Mouse (Mus musculus) ES-E14 (cell line): ENCODE results near the gene Tbrg4. TPM values are rescaled to one million over a fixed set of nuclear protein-coding genes. Genes with fewer than 3 reads are reported as not detected.

Source experiments
- DNase-seq: peaks from one replicate; pipeline ENCODE4 v3.0.0-alpha.2; 2013; ENCODE audit warnings: low read depth, low spot score
- H3K27ac ChIP-seq: 2 replicates; pipeline ENCODE4 v1.5.1; 2012; ENCODE audit warnings: low read depth, mild to moderate bottlenecking, low read length, moderate library complexity, mixed read lengths; ENCODE audit not compliant: poor library complexity, insufficient read depth, severe bottlenecking
- H3K36me3 ChIP-seq: 2 replicates; pipeline ENCODE4 v1.6.1; 2012; ENCODE audit warnings: mild to moderate bottlenecking, low read length, moderate library complexity, mixed read lengths; ENCODE audit not compliant: control insufficient read depth, poor library complexity, insufficient read depth, severe bottlenecking
- H3K4me1 ChIP-seq, 2 experiments: fragments of 150-350 bp in 1 of 2; sonication (generic) in 1 of 2; 2 replicates each; pipeline ENCODE4 v1.6.1; 2012; ENCODE audit warnings: low read length in 2 of 2, mild to moderate bottlenecking in 1 of 2, mixed read lengths in 1 of 2; ENCODE audit not compliant: control insufficient read depth in 2 of 2, insufficient read depth in 2 of 2, poor library complexity in 1 of 2
- H3K4me3 ChIP-seq, 2 experiments: fragments of 150-350 bp in 1 of 2; sonication (generic) in 1 of 2; 2 replicates each; pipeline ENCODE4 v1.5.1; 2012; ENCODE audit warnings: low read length in 2 of 2, low read depth in 1 of 2, mild to moderate bottlenecking in 1 of 2, mixed read lengths in 1 of 2; ENCODE audit not compliant: insufficient read depth in 1 of 2, poor library complexity in 1 of 2, severe bottlenecking in 1 of 2
- H3K9ac ChIP-seq: 2 replicates; pipeline ENCODE4 v1.6.1; 2012; ENCODE audit warnings: low read depth, mild to moderate bottlenecking, low read length, mixed read lengths; ENCODE audit not compliant: poor library complexity, insufficient read depth, severe bottlenecking
- H3K9me3 ChIP-seq: fragments of 150-350 bp; sonication (generic); 2 replicates; pipeline ENCODE4 v1.6.1; 2012; ENCODE audit warnings: low read depth, mild to moderate bottlenecking, low read length; ENCODE audit not compliant: control insufficient read depth, insufficient read depth
- CHD2 ChIP-seq: IDR thresholded peaks from 2 replicates; pipeline ENCODE4 v1.6.1; 2014; ENCODE audit warnings: mild to moderate bottlenecking, low read depth, low read length, inconsistent platforms
- HCFC1 ChIP-seq: IDR thresholded peaks from 2 replicates; pipeline ENCODE4 v1.6.1; 2012; ENCODE audit warnings: low read length, inconsistent platforms, borderline replicate concordance; ENCODE audit not compliant: insufficient read depth
- MAFK ChIP-seq: IDR thresholded peaks from 2 replicates; pipeline ENCODE4 v1.6.1; 2014; ENCODE audit warnings: mild to moderate bottlenecking, low read depth, low read length, inconsistent platforms; ENCODE audit not compliant: insufficient read depth
- ZC3H11A ChIP-seq: IDR thresholded peaks from 2 replicates; pipeline ENCODE4 v1.6.1; 2012; ENCODE audit warnings: low read depth, mild to moderate bottlenecking, inconsistent platforms, low read length, borderline replicate concordance
- ZNF384 ChIP-seq: IDR thresholded peaks from 2 replicates; pipeline ENCODE4 v1.6.1; 2012; ENCODE audit warnings: low read depth, low read length, inconsistent platforms
- in situ Hi-C, 2 experiments: fragments of 600-800 bp; cut with MboI; formaldehyde crosslinking; loops; one replicate each; pipeline ENCODE4 v1.15.1; 2025; ENCODE audit warnings: low sequenced_read_pairs in 2 of 2, inconsistent platforms in 1 of 2; ENCODE audit not compliant: unreplicated experiment in 2 of 2
- total RNA-seq: library from RNA; depleted of rRNA; stranded (reverse); fragments of 300-350 nt; gene quantifications from 2 replicates; pipeline ENCODE4 v1.2.3, GENCODE M21; 2012

Gene Tbrg4
- total RNA-seq, 1 experiment: 178 TPM

GRCm38 (mm10) chr11:6647831-6648724, 22.2 kb upstream of the Tbrg4 start:
- Histone ChIP-seq H3K36me3 (no peaks in the 10 kb centered on the region), H3K9me3 (no peaks in the 10 kb centered on the region), H3K4me1 (peaks cover 0 to 2% of the 10 kb centered on the region in 2 experiments; a peak in 1 of 4 replicates), H3K27ac (no peak overlapping the region), H3K9ac (no peak overlapping the region), H3K4me3 (no peak overlapping the region)
- peak; percentile 66; the same call in 1 of the 2 replicates for TF ChIP-seq ZNF384
- no peak for TF ChIP-seq MAFK
- TF ChIP-seq HCFC1: no peak
- no peak for TF ChIP-seq ZC3H11A
- DNase-seq: no peak
- in situ Hi-C loops: no loop called here

GRCm38 (mm10) chr11:6644566-6644965, 18.7 kb upstream of the Tbrg4 start:
- no peak for TF ChIP-seq ZNF384
- TF ChIP-seq MAFK: no peak
- TF ChIP-seq ZC3H11A: no peak
- TF ChIP-seq CHD2: no peak
- TF ChIP-seq HCFC1: no peak
- Histone ChIP-seq H3K4me3 (no peak overlapping the region), H3K36me3 (no peaks in the 10 kb centered on the region), H3K27ac (no peak overlapping the region), H3K4me1 (peaks cover 0 to 2% of the 10 kb centered on the region in 2 experiments; a peak in 1 of 4 replicates), H3K9me3 (no peaks in the 10 kb centered on the region), H3K9ac (no peak overlapping the region)
- DNase-seq: no peak
- in situ Hi-C loops: no loop called here

GRCm38 (mm10) chr11:6639072-6639471, 13.2 kb upstream of the Tbrg4 start:
- no peak overlapping the region for H3K4me3 ChIP-seq
- no peak for TF ChIP-seq HCFC1
- TF ChIP-seq ZNF384: no peak
- TF ChIP-seq MAFK: no peak
- no peak for TF ChIP-seq ZC3H11A
- no peak for TF ChIP-seq CHD2
- no peak overlapping the region for H3K9ac ChIP-seq
- in situ Hi-C loops: no loop called here
- no peaks in the 10 kb centered on the region for H3K36me3 ChIP-seq
- H3K4me1 ChIP-seq: peaks cover 0 to 2% of the 10 kb centered on the region in 2 experiments; a peak in 1 of 4 replicates
- no peak for DNase-seq
- no peaks in the 10 kb centered on the region for H3K9me3 ChIP-seq
- no peak overlapping the region for H3K27ac ChIP-seq

- Histone ChIP-seq H3K36me3 (no peaks in the 10 kb centered on the region), H3K9ac (no peak within 1 kb of the TSS), H3K4me1 (peaks cover 0 to 2% of the 10 kb centered on the region in 2 experiments; a peak in 1 of 4 replicates), H3K9me3 (no peaks in the 10 kb centered on the region), H3K4me3 (no peak within 1 kb of the TSS), H3K27ac (no peak within 1 kb of the TSS)
- TF ChIP-seq ZNF384: no peak
- TF ChIP-seq CHD2: no peak
- no peak for TF ChIP-seq MAFK
- TF ChIP-seq ZC3H11A: no peak
- TF ChIP-seq HCFC1: no peak
- in situ Hi-C loops: no loop called here
- no peak for DNase-seq
Measured at GRCm38 (mm10) chr11:6638537-6638936, 12.7 kb upstream of the Tbrg4 start, which contains the start of gene Wap. Wap (minus strand) TSS chr11:6638637.
